Mouse (Mus musculus): ENCODE data around the gene Cecr2. TPM values are rescaled to one million over a fixed set of nuclear protein-coding genes. Genes with fewer than 3 reads are reported as not detected.

Cecr2 gene
- polyA plus RNA-seq (2014; fragmentation: Nextera tagmentation; extraction: Ambion mirVana) = 7.2 and 8.2 TPM in 2 replicates

DNA sequence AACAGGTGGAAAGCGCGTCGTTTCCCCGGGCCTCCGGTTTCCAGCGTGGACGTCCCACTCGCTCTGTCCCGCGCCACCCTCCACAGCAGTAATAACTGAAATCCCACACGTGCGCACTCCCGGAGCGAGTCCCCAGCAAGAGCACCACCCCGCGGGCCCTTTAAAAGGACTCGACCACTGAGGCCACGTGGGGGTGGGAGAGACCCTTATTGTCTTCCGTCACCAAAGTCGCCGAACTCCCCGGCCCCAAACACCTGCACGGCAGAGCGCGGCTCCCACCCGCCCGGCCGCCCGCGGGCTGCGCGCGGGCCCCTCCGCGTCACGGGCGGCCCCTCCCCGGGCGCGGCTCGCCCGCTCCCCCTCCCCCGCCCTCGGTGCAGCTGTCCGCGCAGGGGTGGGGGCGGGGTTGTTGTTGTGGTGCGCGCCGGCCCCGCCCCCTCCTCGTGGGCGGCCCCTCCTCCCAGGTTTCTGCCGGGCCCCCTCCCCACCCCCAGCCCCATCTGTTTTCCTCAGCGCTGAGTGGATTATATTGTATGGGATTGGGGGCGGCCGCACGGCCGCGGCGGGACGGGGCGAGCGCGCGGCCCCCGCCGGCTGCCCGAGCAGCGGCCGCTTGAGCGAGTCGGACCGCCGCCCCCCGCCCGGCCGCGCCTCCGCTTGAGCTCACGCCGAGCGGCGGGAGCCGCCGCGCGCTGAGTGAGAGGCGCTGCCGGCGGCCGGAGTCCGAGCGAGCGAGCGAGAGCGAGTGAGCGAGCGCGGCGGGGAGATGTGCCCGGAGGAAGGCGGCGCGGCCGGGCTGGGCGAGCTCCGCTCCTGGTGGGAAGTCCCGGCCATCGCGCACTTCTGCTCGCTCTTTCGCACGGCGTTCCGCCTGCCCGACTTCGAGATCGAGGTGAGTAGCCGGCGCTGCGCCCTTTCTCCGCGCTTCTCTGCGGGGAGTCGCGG, at the start of gene Cecr2:
TSS of gene Cecr2 (plus strand) at position 554 of the 945 bp plus-strand sequence.
- 0% methylated on average over 65 of the region's 127 CpGs for WGBS
- Histone ChIP-seq H3K27me3 (ENCODE audit: control insufficient read depth, insufficient read depth, low read length) (no peaks in the 10 kb centered on the region), H3K9me3 (replicated peaks; ENCODE audit: control insufficient read depth, low read length) (no peaks in the 10 kb centered on the region), H3K4me1 (ENCODE audit: control insufficient read depth, insufficient read depth, low read length) (no peaks in the 10 kb centered on the region), H3K9ac (replicated peaks; ENCODE audit: low read length) (peak within 1 kb of the TSS; percentile 91), H3K4me3 (ENCODE audit: low read depth, low read length) (peak within 1 kb of the TSS; percentile 87), H3K4me2 (ENCODE audit: low read depth, low read length) (peak within 1 kb of the TSS; percentile 70), H3K36me3 (replicated peaks; ENCODE audit: control insufficient read depth, insufficient read depth, low read depth, low read length) (no peaks in the 10 kb centered on the region), H3K27ac (replicated peaks; ENCODE audit: low read depth, low read length) (peak within 1 kb of the TSS; percentile 99)
- DNase-seq (ENCODE audit: low spot score) = peak; percentile 90
- ATAC-seq (replicated peaks; ENCODE audit: insufficient number of reproducible peaks, low FRiP score, low TSS enrichment, low read depth) = peak; percentile 88

DNA sequence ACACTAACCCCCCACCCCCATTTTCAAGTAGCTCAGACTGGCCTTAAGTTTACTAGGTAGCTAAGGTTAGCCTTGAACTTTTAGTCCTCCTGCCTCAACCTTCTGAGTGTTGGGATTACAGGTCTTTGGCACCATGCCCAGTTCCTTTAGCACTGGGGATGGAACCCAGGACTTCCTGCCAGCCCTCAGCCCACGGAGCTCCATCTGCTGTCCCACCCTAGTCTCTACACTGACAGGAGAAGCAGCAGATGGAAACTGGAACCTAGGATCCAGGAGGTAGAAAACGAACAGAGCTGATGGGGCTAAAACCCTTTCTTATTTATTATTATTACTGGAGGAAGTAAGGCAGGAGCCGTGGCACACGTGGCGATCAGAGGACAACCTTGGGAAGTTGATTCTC, 48.6 kb upstream of the Cecr2 start:
- no peak overlapping the region for H3K27ac ChIP-seq (replicated peaks; ENCODE audit: low read depth, low read length)
- ATAC-seq (replicated peaks; ENCODE audit: insufficient number of reproducible peaks, low FRiP score, low TSS enrichment, low read depth) (no peak), DNase-seq (ENCODE audit: low spot score) (no peak)
- H3K9ac ChIP-seq (replicated peaks; ENCODE audit: low read length) = no peak overlapping the region
- WGBS = 73% methylated on average over 5 of the region's 5 CpGs
- no peaks in the 10 kb centered on the region for H3K9me3 ChIP-seq (replicated peaks; ENCODE audit: control insufficient read depth, low read length)
- no peaks in the 10 kb centered on the region for H3K36me3 ChIP-seq (replicated peaks; ENCODE audit: control insufficient read depth, insufficient read depth, low read depth, low read length)
- H3K27me3 ChIP-seq (ENCODE audit: control insufficient read depth, insufficient read depth, low read length) = no peaks in the 10 kb centered on the region
- no peak overlapping the region for H3K4me2 ChIP-seq (ENCODE audit: low read depth, low read length)
- no peaks in the 10 kb centered on the region for H3K4me1 ChIP-seq (ENCODE audit: control insufficient read depth, insufficient read depth, low read length)
- no peak overlapping the region for H3K4me3 ChIP-seq (ENCODE audit: low read depth, low read length)

DNA sequence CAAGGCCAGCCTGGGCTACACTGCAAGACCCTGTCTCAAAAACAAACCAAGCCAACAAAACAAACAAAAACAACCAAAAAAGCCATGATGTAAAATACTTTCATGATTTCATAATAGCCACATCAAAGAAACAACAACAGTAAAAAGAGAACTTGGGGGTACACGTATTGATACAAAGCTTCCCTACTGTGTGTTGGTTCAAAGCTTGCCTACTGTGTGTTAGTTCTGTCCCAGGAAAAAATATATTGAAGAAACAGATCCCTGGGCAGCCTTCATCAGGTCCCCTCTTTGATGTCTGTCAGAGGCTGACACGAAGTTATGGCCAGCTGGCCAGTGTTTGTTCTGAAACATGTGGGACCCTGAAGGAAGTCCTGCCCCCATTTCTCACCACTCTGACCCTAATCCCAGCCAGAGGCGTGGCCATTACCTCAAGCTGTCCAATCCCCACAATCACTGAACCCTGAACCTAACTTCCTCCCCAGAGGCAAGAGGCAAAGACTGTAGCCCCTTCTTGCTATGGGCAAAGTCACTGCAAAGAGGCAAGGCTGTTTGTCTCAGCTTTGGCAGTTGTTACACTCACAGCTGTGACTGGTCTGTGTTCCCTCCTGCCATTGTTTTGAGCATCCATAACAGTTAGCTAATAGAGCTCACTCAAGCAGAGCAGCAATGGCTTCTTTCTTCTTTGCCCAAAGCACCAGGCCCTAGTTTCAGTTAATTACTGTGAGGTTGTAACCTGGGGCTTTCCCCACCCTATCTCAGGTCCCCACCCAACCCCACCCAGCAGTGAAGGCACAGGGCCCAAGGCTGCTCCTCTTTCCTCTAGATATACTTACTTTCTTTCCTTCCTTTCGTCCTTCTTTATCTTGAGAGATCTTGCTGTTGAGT, 47.4 kb upstream of the Cecr2 start:
- Histone ChIP-seq H3K9me3 (replicated peaks; ENCODE audit: control insufficient read depth, low read length) (no peaks in the 10 kb centered on the region), H3K4me1 (ENCODE audit: control insufficient read depth, insufficient read depth, low read length) (no peaks in the 10 kb centered on the region), H3K27ac (replicated peaks; ENCODE audit: low read depth, low read length) (no peak overlapping the region), H3K27me3 (ENCODE audit: control insufficient read depth, insufficient read depth, low read length) (no peaks in the 10 kb centered on the region), H3K4me2 (ENCODE audit: low read depth, low read length) (no peak overlapping the region), H3K9ac (replicated peaks; ENCODE audit: low read length) (no peak overlapping the region), H3K4me3 (ENCODE audit: low read depth, low read length) (no peak overlapping the region), H3K36me3 (replicated peaks; ENCODE audit: control insufficient read depth, insufficient read depth, low read depth, low read length) (no peaks in the 10 kb centered on the region)
- no peak for DNase-seq (ENCODE audit: low spot score)
- ATAC-seq (replicated peaks; ENCODE audit: insufficient number of reproducible peaks, low FRiP score, low TSS enrichment, low read depth) = no peak
- WGBS = 64% methylated on average over 4 of the region's 4 CpGs

DNA sequence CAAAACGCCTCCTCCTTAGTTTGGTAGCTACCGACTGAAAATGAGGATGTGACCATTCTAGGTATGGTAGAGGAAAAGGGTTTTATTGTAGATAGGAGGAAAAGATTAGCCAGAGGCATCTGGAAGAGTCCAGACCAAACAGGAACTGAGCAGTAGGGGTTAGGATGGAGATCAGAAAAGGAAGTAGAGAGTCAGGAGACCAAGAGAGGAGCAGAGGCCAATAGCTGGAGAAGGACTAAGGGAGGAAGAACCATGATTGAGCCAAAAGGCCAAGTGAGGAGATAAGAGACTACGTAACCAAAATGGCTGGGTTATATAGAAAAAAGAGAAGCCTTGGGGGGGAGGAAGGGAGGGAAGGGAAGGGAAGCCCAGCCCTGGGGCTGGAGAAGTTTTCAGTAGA, 46.0 kb upstream of the Cecr2 start:
- Histone ChIP-seq H3K36me3 (replicated peaks; ENCODE audit: control insufficient read depth, insufficient read depth, low read depth, low read length) (no peaks in the 10 kb centered on the region), H3K4me3 (ENCODE audit: low read depth, low read length) (no peak overlapping the region), H3K27me3 (ENCODE audit: control insufficient read depth, insufficient read depth, low read length) (no peaks in the 10 kb centered on the region), H3K9me3 (replicated peaks; ENCODE audit: control insufficient read depth, low read length) (no peaks in the 10 kb centered on the region), H3K4me2 (ENCODE audit: low read depth, low read length) (no peak overlapping the region), H3K27ac (replicated peaks; ENCODE audit: low read depth, low read length) (no peak overlapping the region), H3K4me1 (ENCODE audit: control insufficient read depth, insufficient read depth, low read length) (no peaks in the 10 kb centered on the region), H3K9ac (replicated peaks; ENCODE audit: low read length) (no peak overlapping the region)
- ATAC-seq (replicated peaks; ENCODE audit: insufficient number of reproducible peaks, low FRiP score, low TSS enrichment, low read depth) (no peak), DNase-seq (ENCODE audit: low spot score) (no peak)
- WGBS = 86% methylated on average over 3 of the region's 3 CpGs

DNA sequence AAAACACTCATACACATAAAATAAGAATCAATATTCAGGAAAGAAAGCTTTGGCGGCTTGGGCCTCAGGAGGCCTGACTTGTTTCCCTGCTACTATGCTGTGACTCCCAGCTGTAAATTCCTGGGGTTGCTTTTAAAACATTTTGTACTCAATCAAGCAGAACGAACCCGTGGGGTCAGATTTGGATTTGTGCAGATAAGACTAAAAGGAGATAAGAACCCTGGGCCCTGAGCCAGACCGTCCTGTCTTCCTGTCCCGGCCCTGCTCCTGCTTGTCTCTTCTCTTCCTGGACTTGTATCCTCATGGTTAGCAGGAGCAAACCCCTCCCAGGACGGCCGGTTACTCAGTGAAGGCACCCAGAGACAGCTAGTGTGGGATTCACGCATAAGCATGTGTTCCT, 41.1 kb upstream of the Cecr2 start:
- Histone ChIP-seq H3K9me3 (replicated peaks; ENCODE audit: control insufficient read depth, low read length) (no peaks in the 10 kb centered on the region), H3K27me3 (ENCODE audit: control insufficient read depth, insufficient read depth, low read length) (no peaks in the 10 kb centered on the region), H3K36me3 (replicated peaks; ENCODE audit: control insufficient read depth, insufficient read depth, low read depth, low read length) (no peaks in the 10 kb centered on the region), H3K4me3 (ENCODE audit: low read depth, low read length) (no peak overlapping the region), H3K4me2 (ENCODE audit: low read depth, low read length) (no peak overlapping the region), H3K27ac (replicated peaks; ENCODE audit: low read depth, low read length) (no peak overlapping the region), H3K4me1 (ENCODE audit: control insufficient read depth, insufficient read depth, low read length) (no peaks in the 10 kb centered on the region), H3K9ac (replicated peaks; ENCODE audit: low read length) (no peak overlapping the region)
- WGBS = 68% methylated on average over 8 of the region's 8 CpGs
- no peak for DNase-seq (ENCODE audit: low spot score)
- no peak for ATAC-seq (replicated peaks; ENCODE audit: insufficient number of reproducible peaks, low FRiP score, low TSS enrichment, low read depth)

DNA sequence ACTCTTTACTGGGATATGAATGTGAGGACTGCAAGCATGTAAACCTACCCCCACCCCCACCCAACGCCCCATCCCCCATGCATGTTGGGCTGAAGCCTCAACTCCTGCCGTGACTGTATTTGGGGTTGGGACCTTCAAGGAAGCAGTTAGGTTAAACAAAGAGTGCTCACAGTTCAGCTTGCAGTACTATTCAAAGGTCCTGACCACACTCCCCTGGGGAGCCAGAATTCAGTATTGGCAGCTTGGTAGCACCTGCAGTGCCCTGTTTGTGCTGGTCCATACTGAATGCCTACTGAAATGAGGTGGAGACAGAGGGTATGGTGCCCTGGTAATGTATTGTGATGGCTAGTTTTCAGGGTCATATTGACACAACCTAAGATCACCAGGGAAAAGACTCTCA, 39.1 kb upstream of the Cecr2 start:
- H3K36me3 ChIP-seq (replicated peaks; ENCODE audit: control insufficient read depth, insufficient read depth, low read depth, low read length) = no peaks in the 10 kb centered on the region
- H3K27ac ChIP-seq (replicated peaks; ENCODE audit: low read depth, low read length) = no peak overlapping the region
- ATAC-seq (replicated peaks; ENCODE audit: insufficient number of reproducible peaks, low FRiP score, low TSS enrichment, low read depth) (no peak), DNase-seq (ENCODE audit: low spot score) (no peak)
- H3K4me3 ChIP-seq (ENCODE audit: low read depth, low read length) = no peak overlapping the region
- H3K9me3 ChIP-seq (replicated peaks; ENCODE audit: control insufficient read depth, low read length) = no peaks in the 10 kb centered on the region
- no peak overlapping the region for H3K4me2 ChIP-seq (ENCODE audit: low read depth, low read length)
- 36% methylated on average over 2 of the region's 2 CpGs for WGBS
- no peak overlapping the region for H3K9ac ChIP-seq (replicated peaks; ENCODE audit: low read length)
- H3K27me3 ChIP-seq (ENCODE audit: control insufficient read depth, insufficient read depth, low read length) = no peaks in the 10 kb centered on the region
- H3K4me1 ChIP-seq (ENCODE audit: control insufficient read depth, insufficient read depth, low read length) = no peaks in the 10 kb centered on the region

DNA sequence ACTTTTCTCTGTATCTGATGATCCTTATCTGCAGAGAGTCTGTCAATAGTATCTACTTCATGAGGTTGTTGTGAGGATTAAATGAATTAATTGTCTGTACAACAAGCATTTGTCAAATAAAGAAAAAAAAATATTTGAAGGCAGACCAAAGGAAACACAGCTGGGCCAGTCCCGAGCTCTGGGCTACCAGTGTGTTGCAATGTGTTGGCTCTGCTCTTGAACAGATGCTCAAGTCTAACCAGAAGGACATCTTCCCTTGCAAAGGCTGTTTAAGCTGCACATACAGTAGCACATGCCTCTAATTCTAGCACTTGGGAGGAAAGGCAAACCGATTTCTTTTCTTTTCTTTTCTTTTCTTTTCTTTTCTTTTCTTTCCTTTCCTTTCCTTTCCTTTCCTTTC, 37.2 kb upstream of the Cecr2 start:
- 81% methylated on average over 2 of the region's 2 CpGs for WGBS
- H3K27ac ChIP-seq (replicated peaks; ENCODE audit: low read depth, low read length) = no peak overlapping the region
- H3K4me1 ChIP-seq (ENCODE audit: control insufficient read depth, insufficient read depth, low read length) = no peaks in the 10 kb centered on the region
- DNase-seq (ENCODE audit: low spot score) (no peak), ATAC-seq (replicated peaks; ENCODE audit: insufficient number of reproducible peaks, low FRiP score, low TSS enrichment, low read depth) (no peak)
- no peak overlapping the region for H3K4me2 ChIP-seq (ENCODE audit: low read depth, low read length)
- no peaks in the 10 kb centered on the region for H3K9me3 ChIP-seq (replicated peaks; ENCODE audit: control insufficient read depth, low read length)
- no peak overlapping the region for H3K9ac ChIP-seq (replicated peaks; ENCODE audit: low read length)
- no peak overlapping the region for H3K4me3 ChIP-seq (ENCODE audit: low read depth, low read length)
- no peaks in the 10 kb centered on the region for H3K27me3 ChIP-seq (ENCODE audit: control insufficient read depth, insufficient read depth, low read length)
- H3K36me3 ChIP-seq (replicated peaks; ENCODE audit: control insufficient read depth, insufficient read depth, low read depth, low read length) = no peaks in the 10 kb centered on the region
